Mouse (Mus musculus) gastrocnemius, postnatal 36 days (tissue): ENCODE measurements at regions not wholly inside any gene's neighbourhood (a gene's known extent, or its start where the extent isn't known, plus 50 kb on each side); places are given as distances from the start of the nearest gene placed in this dataset.

ENCODE experiments used
- DNase-seq, 2 experiments: peaks; one replicate each; pipeline ENCODE4 v3.0.0; 2022
- intact Hi-C: fragments of 180-260 bp; cut with DNase I; formaldehyde crosslinking; loops from one replicate; pipeline ENCODE4 v1.15.1; 2025

DNA sequence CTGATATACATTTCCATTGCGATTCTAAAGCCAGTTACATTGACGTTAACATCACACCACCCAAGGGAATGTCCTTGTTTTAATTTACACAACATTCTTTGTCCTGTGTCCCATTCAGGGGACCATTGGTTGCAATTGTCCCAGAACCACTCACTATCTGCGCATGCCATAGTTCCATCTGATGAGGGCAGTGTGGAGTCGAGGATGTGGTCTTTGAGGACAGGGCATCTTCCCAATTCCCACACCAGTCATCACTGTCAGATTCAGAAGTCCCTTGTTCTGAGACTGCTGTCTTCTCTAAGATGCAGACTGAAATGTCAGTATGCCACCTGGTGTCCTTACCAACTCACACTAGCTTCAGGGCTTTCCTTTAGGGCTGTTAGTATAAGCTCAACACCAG is 489.6 kb downstream of the Fam19a5 start:
- intact Hi-C loops: no loop called here
- no peak for DNase-seq

- no peak for DNase-seq
- intact Hi-C loops: no loop called here
Measured at GRCm38 (mm10) chr15:88035486-88035885, 491.4 kb downstream of the Fam19a5 start.

DNA sequence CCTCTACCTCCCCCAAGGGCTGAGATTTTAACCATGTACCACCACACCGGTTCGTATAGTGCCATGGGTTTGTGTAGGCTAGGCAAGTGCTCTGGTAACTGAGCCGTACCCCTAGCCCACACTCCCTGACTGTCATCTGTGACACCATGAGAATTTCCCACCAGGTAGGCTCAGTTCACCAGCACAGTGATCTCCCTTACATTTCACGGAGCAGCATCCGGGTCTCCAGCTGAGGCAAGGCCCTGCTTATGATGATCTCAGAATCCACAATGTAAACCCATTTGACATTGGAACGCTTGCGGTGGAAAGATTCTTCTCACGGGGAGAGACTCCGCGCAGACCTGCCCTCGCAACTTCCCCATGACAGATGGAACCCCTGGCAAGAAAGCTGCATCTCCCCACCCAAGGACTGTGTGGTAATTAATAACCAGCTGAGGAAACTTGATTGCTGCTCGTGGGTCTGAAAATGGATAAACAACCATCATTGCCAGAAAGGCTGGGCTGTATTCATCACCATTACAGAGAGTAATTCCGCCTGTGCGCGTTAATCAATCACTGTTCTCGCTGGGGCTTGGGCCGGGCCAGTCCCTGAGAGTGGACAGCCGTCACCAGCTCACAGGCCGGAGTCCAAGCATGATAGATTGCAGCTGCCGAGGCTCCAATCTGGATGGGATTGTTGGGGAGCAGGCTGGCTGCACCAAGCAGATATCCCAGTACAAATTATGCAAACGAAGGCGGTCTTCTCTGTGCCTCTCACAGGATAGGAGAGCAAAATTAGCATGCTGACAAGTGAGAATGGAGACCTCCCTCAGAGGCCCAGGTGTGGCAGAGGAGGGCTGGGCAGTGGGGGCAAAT is 492.3 kb downstream of the Fam19a5 start:
- intact Hi-C loops: no loop called here
- no peak for DNase-seq

DNA sequence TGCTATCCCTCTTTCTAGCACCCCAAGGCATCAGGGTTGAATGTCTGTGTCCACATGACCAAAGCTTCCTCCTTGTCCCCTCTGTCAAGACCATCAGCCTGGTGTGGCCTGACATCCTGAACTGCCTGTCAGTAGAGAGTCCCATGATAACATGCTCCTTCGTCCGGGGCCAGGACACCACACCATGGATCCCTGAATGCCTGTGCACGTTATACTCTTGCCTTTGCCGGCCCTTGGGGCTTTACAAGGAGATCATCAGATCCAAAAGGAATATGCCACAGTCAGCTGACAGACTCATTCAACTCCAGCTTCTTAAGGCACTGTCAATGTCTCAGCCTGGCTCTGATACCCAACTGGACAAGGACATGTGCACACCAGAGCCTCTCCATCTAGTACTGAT is 493.5 kb downstream of the Fam19a5 start:
- no peak for DNase-seq
- intact Hi-C loops: no loop called here

DNA sequence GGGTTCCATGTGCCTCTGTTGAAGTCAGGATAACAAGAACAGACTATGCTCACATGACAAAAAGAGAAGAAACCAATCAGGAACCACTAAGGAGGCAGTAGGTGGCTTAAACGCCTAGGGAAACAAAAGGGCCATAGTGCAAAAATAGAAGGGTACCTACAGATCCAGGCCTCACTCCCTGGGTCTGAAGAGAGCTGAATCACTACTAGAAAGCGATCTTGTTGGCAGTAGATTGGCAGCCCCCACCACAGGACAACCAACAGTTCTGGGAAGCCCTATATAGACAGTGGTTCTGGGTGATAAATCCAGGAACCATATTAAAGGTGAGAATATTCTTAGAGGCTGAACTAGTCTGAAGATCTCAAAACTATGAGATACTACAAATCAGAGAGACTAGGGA is 498.7 kb downstream of the Fam19a5 start:
- intact Hi-C loops: no loop called here
- DNase-seq: no peak

- intact Hi-C loops: no loop called here
- no peak for DNase-seq
Measured at GRCm38 (mm10) chr15:88058071-88058470, 514.0 kb downstream of the Fam19a5 start.

DNA sequence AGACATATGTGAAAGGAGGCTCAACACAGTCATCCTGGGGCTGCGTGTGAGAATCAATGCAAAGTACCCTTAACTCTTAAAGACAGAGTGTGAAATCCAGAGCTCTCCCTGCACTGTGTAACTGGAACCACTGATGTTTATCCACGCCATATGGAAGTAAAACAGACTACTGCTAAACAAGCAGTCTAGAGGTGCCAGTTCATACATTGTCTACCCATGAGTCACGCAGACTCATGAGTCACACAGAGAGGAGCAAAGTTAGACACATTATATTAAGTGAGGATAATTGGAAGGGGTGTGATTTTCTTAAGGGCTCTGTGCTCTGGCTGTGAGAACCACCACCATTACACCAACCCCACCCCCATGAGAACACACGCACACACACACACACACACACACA is 516.8 kb downstream of the Fam19a5 start:
- intact Hi-C loops: no loop called here
- no peak for DNase-seq

DNA sequence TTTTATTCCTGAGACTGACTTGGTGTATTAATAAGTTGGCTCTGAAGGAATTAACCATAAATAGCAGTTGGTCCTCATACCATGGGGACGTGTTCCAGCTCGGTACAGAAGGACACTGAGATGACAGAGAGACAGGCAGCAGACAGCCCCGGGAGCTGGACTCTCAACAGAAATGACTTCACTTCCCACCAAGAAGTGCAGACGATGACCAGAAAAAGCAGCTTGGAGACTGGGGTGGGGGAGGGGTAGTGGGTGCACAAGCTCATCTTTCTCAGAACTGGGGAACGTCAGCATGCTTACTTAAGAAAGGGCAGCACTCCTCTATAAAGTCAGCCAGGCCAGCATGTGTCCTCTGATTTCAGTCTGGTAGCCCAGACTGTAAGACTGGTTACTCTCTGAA is 518.9 kb downstream of the Fam19a5 start:
- intact Hi-C loops: no loop called here
- DNase-seq: no peak

GRCm38 (mm10) chr15:88068476-88068875 is 524.4 kb downstream of the Fam19a5 start:
- intact Hi-C loops: no loop called here
- DNase-seq: no peak

DNA sequence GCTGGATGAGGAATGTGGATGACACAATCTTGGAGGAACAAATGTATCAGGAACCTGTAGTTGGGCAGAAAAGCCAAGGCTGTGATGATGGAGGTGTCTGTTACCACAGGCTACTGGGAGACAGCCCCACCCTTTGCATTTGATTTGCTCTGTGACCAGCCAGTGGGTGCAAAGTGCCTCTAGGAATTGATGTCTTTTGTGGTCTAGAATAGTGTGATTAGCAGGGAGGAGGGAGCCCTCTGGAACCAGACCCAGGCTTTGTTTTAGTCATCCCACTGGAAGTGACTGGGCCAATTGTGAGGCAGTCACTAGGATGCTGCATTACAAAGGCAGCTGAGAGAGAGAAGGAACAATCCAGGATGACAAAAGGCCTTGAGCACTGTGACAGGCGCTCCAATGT is 527.4 kb upstream of the Zdhhc25 start:
- intact Hi-C loops: no loop called here
- no peak for DNase-seq

- no peak for DNase-seq
Measured at GRCm38 (mm10) chr15:88083911-88084310, 516.2 kb upstream of the Zdhhc25 start.

DNA sequence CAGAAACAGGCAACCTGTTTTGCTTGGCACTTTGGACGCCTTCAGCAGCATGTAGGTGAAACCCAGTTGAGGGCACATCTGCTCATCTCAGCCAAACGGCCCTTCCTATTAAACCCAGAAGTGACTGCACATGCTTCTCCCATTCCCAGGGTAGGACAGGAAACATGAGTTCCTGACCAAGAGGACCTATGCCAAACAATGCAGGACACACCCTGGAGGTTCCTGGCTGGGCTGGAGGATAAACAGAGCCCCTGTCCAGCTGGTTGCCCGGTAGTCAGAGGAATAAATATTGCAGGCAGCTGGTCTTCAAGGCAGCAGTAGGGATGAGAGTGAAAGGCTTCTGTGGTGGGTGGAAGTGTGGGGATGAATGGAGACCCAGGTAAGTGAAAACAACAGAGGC is 514.5 kb upstream of the Zdhhc25 start:
- no peak for DNase-seq
- intact Hi-C loops: no loop called here

More at GRCm38 (mm10) chr15:88083911-88084310, 516.2 kb upstream of the Zdhhc25 start:
- intact Hi-C loops: no loop called here

DNA sequence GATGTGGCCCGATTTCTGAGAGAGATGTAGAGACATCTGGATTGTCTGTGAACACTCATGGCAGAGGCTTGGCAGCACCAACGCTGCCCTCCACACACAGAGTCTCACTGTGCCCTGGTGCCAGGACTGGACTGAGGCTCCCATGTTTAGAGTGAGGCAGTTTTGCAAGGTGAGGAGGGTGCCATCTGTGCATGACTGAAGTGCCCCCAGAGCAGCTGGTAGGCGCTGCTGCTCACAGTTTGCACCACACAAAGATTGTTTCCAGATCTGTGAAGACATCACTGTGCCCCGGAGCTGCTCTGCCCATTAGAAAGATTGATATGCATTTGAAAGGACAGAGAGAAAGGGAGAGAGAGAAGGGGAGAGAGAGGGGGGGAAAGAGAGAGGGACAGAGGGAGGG is 510.6 kb upstream of the Zdhhc25 start:
- no peak for DNase-seq
- intact Hi-C loops: no loop called here

DNA sequence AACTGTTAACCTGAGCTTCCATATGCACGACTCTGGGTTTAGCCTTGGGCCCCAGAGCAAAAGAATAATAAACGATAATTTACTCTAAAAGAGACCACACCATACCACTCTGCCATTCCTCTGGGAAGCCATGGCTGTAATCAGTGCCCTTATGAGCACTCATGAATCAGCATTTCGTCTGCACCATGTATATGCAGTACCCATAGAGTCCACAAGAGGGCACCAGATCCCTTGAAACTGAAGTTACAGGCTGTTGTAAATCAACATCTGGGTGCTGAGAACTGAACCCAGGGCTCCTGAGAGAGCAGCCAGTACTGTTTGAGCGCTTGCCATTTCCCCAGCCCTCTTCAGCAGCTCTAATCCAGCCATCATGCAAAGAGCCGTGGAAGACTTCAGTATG is 508.7 kb upstream of the Zdhhc25 start:
- no peak for DNase-seq
- intact Hi-C loops: no loop called here

- DNase-seq: no peak
- intact Hi-C loops: no loop called here
Measured at GRCm38 (mm10) chr15:88120376-88120775, 479.7 kb upstream of the Zdhhc25 start.

DNA sequence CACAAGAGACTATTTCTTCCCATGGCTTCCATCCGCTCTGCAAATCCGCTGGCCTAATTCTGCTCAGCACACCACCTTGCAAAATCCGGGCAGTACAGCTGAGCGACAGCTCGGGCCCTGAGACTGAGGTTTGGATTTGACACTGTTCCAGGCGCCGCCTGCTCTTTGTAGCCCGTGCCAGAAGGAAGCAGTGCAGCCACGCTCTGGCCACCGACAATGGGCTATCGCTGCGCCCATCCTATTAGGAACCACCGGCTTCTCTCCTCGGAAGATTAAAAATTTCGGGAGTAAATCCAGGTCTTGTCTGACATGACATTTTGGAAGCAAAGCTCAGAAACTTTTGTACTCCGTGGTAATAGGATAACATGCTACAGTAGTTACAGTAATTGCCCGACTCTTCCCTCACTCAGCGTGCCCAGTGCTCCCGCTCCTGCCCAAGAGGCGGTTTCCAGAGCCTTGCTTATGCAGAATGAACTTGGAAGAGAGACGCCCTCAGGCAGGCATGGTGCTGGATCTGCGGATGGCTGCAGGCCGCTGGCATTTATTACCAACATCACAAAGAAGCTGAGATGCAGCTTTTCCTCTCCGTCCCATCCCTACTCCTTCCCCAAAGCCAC is 476.1 kb upstream of the Zdhhc25 start:
- intact Hi-C loops: no loop called here
- DNase-seq: no peak

GRCm38 (mm10) chr15:88146118-88146517 is 454.0 kb upstream of the Zdhhc25 start:
- no peak for DNase-seq
- intact Hi-C loops: no loop called here

DNA sequence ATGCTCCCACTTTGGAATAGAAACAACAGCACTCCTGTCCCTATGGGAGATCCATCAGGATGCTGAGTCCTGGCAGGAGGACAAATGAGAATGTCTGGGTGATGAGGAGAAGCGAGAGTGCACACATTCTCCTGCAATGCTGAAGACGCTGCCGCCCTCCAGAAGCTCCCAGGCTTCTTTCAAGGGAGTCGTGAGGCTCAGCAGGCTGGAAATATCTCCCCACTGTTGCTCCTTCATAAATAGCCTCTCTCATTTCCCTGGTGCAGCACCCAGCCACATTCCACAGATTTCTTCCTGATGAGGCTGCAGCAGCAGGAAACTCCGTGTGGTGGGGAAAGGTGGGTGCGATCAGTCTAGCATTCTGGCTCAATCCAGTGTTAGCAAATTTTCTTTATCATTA is 448.9 kb upstream of the Zdhhc25 start:
- DNase-seq: no peak
- intact Hi-C loops: no loop called here

DNA sequence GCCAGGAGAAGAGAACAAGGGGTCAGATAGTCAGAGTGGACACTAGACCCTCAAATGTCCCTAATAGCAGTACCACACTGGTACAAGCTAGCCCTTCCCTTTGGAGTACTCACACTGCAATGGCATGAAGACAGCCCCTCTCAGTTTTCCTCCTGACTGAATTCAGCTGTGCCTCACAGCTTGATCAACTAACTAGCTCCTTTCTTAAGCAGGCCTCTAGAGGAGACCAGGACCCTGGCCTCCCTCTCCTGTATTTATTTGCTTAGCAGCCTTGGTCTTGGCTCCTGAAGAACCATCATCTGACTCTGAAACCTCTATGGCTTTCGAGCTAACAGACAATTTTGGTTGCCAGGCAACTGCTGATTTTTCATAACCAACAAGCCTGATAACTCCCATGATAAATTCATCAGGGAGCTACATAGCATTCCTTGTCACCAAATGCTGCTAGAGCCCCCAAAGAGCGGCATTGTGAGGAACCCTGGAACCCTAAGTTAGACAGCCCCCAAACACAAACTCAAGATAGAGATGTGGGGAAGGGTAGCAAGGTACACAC is 440.4 kb upstream of the Zdhhc25 start:
- no peak for DNase-seq
- intact Hi-C loops: no loop called here

DNA sequence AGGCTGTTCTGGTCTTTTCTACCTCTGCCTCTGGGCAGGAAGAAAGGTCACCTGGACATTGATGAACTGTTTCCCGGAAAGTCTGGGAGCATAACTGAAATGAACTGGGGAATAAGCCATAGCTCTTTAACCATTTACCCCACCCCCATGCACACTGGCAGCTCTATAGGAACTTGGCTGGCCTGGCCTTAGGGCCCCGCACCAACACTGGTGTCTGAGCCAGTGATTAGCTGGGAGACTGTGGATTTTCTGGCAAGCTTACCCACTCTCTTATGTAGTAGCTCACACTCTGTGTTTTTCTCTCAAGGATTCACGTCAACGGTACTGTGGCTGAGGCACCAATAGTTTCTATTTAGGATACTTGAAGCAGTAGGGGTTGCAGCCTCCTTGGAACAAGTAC is 439.8 kb upstream of the Zdhhc25 start:
- DNase-seq: no peak
- intact Hi-C loops: no loop called here

GRCm38 (mm10) chr15:88163438-88163837 is 436.7 kb upstream of the Zdhhc25 start:
- intact Hi-C loops: no loop called here
- no peak for DNase-seq

DNA sequence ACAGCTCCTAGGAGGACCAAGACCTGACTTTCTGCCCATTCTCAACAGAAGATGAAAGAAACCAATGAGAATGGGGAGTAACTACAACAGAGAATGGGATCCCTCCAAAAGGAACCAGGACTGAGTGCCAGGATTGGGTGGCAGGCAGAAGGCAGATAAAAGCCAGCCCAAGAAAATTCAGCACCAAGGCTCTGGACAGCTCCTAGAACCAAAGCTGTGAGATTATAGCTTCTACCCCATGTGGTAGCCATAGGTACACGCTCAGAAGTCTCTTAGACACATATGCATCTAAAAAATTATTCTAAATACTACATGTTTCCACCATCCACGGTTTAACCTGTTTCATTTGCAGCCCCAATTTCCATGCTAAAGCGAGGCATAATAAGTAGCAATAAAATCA is 425.8 kb upstream of the Zdhhc25 start:
- intact Hi-C loops: no loop called here
- no peak for DNase-seq
